9 mouse cellular contexts compared by ENCODE assay signal in genomic region chr2:157407596-157407995, GRCm38 (mm10). TPM values are rescaled to one million over a fixed set of nuclear protein-coding genes. Genes with fewer than 3 reads are reported as not detected.
DNase-seq lines count a peak whose midpoint lies in the region; ATAC-seq and TF ChIP-seq lines count a peak whose summit lies in the region.
"Had no signal": no experiment of that assay in that cellular context is flagged by ENCODE, and none has a peak within 500 bp of the region (broad histone marks: within the 10 kb centered on the region; RNA-seq: fewer than 3 reads in every experiment).

No protein-coding gene starts in this region.

- H3K4me1 ChIP-seq in embryonic fibroblast, embryonic 13.5 days (ENCODE audit: control insufficient read depth, insufficient read depth, low read length) = 0 out of 2 replicates have a peak, but pooled peaks cover 9% of the 10 kb centered on the region
- H3K4me1 ChIP-seq in stomach, postnatal 0 days (replicated peaks; ENCODE audit: control insufficient read depth, insufficient read depth) = no peaks in the 10 kb centered on the region
- H3K4me1 ChIP-seq: liver, embryonic 12.5 days had no signal

- no peak for TF ChIP-seq EP300 in stomach, postnatal 0 days (optimal IDR thresholded peaks at IDR 0.05)

- H3K4me3 ChIP-seq in embryonic fibroblast, embryonic 13.5 days (ENCODE audit: insufficient read depth, low read length) = no peak overlapping the region
- H3K4me3 ChIP-seq in stomach, postnatal 0 days (ENCODE audit: low read depth, low read length) = no peak overlapping the region
- H3K4me3 ChIP-seq: liver, embryonic 12.5 days had no signal

- ATAC-seq in stomach, postnatal 0 days (ENCODE audit: low FRiP score, low TSS enrichment) = peak; percentile 22; the same call in 1 of the 2 replicates
- ATAC-seq in erythroid progenitor cell, adult 5-6 weeks (replicated peaks; ENCODE audit: low FRiP score, poor library complexity, severe bottlenecking) = no peak
- ATAC-seq: liver, embryonic 12.5 days had no signal

- WGBS in stomach, postnatal 0 days = 60% methylated on average over 7 of the region's 7 CpGs

- intact Hi-C loops in heart, postnatal 25 days (cut with DNase I) = no loop called here

- H3K36me3 ChIP-seq in stomach, postnatal 0 days (ENCODE audit: control insufficient read depth, insufficient read depth, low read length) = no peaks in the 10 kb centered on the region
- H3K36me3 ChIP-seq: liver, embryonic 12.5 days had no signal

- peak overlapping the region; percentile 61; the same call in 1 of the 2 replicates for H3K27ac ChIP-seq in embryonic fibroblast, embryonic 13.5 days (ENCODE audit: insufficient read depth, low read length)
- H3K27ac ChIP-seq in stomach, postnatal 0 days (replicated peaks) = no peak overlapping the region
- H3K27ac ChIP-seq: liver, embryonic 12.5 days had no signal

- TF ChIP-seq POLR2A in embryonic fibroblast, embryonic 13.5 days (IDR thresholded peaks at IDR 0.05; ENCODE audit: low read depth, low read length) = no peak

- no peaks in the 10 kb centered on the region for H3K9me3 ChIP-seq in stomach, postnatal 0 days (ENCODE audit: control insufficient read depth, low read length)
- H3K9me3 ChIP-seq: liver, embryonic 12.5 days had no signal

- no peak for TF ChIP-seq CTCF in embryonic fibroblast, embryonic 13.5 days (IDR thresholded peaks at IDR 0.05; ENCODE audit: borderline replicate concordance, insufficient read depth, low read length)
- TF ChIP-seq CTCF in stomach, postnatal 0 days (IDR thresholded peaks at IDR 0.05; ENCODE audit: low read depth) = no peak

- no peak overlapping the region for H3K4me2 ChIP-seq in stomach, postnatal 0 days (replicated peaks; ENCODE audit: low read depth)
- H3K4me2 ChIP-seq: liver, embryonic 12.5 days had no signal

- peak; percentile 35 for DNase-seq in ovary, adult 18-20 months (ENCODE audit: low spot score)
- no peak for DNase-seq in ovary, postnatal 10 days (ENCODE audit: low spot score)
- DNase-seq in heart, postnatal 25 days (ENCODE audit: low spot score) = peak; percentile 76
- DNase-seq in stomach, postnatal 0 days (ENCODE audit: low spot score) = no peak
- DNase-seq in embryo, embryonic 9.5 days (ENCODE audit: extremely low spot score) = no peak
- DNase-seq: midbrain, embryonic 14.5 days had no signal

- no peak overlapping the region for H3K9ac ChIP-seq in stomach, postnatal 0 days (ENCODE audit: low read length)
- H3K9ac ChIP-seq: liver, embryonic 12.5 days had no signal

- no peaks in the 10 kb centered on the region for H3K27me3 ChIP-seq in stomach, postnatal 0 days (ENCODE audit: control insufficient read depth, insufficient read depth, low read length)
- H3K27me3 ChIP-seq: liver, embryonic 12.5 days had no signal

RNA-seq across cellular contexts. Expression of gene Src, which starts 10.6 kb away (rescaled TPM):
- polyA plus RNA-seq in embryonic fibroblast, embryonic 13.5 days (2011; ENCODE audit: insufficient read length, low read depth, missing spikeins) = 38.1 and 48.9 TPM in 2 replicates
- 1 to 10 TPM; 2.9 to 5.1 TPM for total RNA-seq in heart, postnatal 25 days (2021)
- polyA plus RNA-seq in stomach, postnatal 0 days (2015; fragmentation: Nextera tagmentation; extraction: Ambion mirVana) = 12.0 and 12.9 TPM in 2 replicates
- 0.36 and 0.42 TPM in 2 replicates for total RNA-seq in erythroid progenitor cell, adult 5-6 weeks (2015; ENCODE audit: low replicate concordance)
- total RNA-seq in erythroid progenitor cell, adult 5-6 weeks (2017; ENCODE audit: low replicate concordance) = 0.39 and 1.1 TPM in 2 replicates

RNA-seq across cellular contexts. Expression of gene Manbal, which starts 40.2 kb away (rescaled TPM):
- polyA plus RNA-seq in embryonic fibroblast, embryonic 13.5 days (2011; ENCODE audit: insufficient read length, low read depth, missing spikeins) = 53.9 and 54.2 TPM in 2 replicates
- 10 to 100 TPM; 20.1 to 20.3 TPM for total RNA-seq in heart, postnatal 25 days (2021)
- 68.8 and 68.9 TPM in 2 replicates for polyA plus RNA-seq in stomach, postnatal 0 days (2015; fragmentation: Nextera tagmentation; extraction: Ambion mirVana)
- total RNA-seq in erythroid progenitor cell, adult 5-6 weeks (2015; ENCODE audit: low replicate concordance) = 15.9 and 26.0 TPM in 2 replicates
- total RNA-seq in erythroid progenitor cell, adult 5-6 weeks (2017; ENCODE audit: low replicate concordance) = 3.3 and 9.4 TPM in 2 replicates

Comparison
In these comparisons a context has a peak if more than half of its experiments do, and no peak if none do; other contexts are left out.
1. DNase-seq: peak in ovary, adult 18-20 months (single experiment) and heart, postnatal 25 days (single experiment); none in ovary, postnatal 10 days (single experiment), stomach, postnatal 0 days (single experiment) and embryo, embryonic 9.5 days (single experiment).